Mouse (Mus musculus) gonadal fat pad, adult 2 months (tissue): Measurements from ENCODE around the gene Magix. TPM values are rescaled to one million over a fixed set of nuclear protein-coding genes. Genes with fewer than 3 reads are reported as not detected.

Experiments used
- DNase-seq: peaks from one replicate; pipeline ENCODE4 v3.0.0-alpha.2; 2012; ENCODE audit warnings: low read depth
- polyA plus RNA-seq: library from polyadenylated mRNA; depleted of rRNA; stranded (reverse); fragments of >200 nt; gene quantifications from 2 replicates; pipeline ENCODE4 v1.2.3, GENCODE M21; 2012

Gene Magix
- polyA plus RNA-seq, 1 experiment = 5.5 TPM

- DNase-seq = no peak
These were observed 6.6 kb downstream of the Magix start for GRCm38 (mm10) chrX:7674284-7675000.

- DNase-seq = no peak
These were observed 7.3 kb downstream of the Magix start for GRCm38 (mm10) chrX:7673578-7674281.

- DNase-seq = no peak
These were observed 8.3 kb downstream of the Magix start for GRCm38 (mm10) chrX:7672739-7673138.

GRCm38 (mm10) chrX:7670921-7671623, 10.0 kb downstream of the Magix start, which contains the start of gene Plp2:
Gene Plp2, minus strand, starts transcription at chrX:7671390.
- no peak for DNase-seq

GRCm38 (mm10) chrX:7670390-7670881, 10.6 kb downstream of the Magix start:
- no peak for DNase-seq

GRCm38 (mm10) chrX:7665739-7666502, 15.1 kb downstream of the Magix start:
- no peak for DNase-seq

- DNase-seq = no peak
These were observed 16.3 kb downstream of the Magix start for GRCm38 (mm10) chrX:7664791-7665190.

- no peak for DNase-seq
These were observed 18.1 kb downstream of the Magix start for GRCm38 (mm10) chrX:7662936-7663335.

- no peak for DNase-seq
These were observed 20.0 kb downstream of the Magix start for GRCm38 (mm10) chrX:7661086-7661485.

- no peak for DNase-seq
These were observed 22.1 kb downstream of the Magix start for GRCm38 (mm10) chrX:7658785-7659589.

- DNase-seq = no peak
These were observed 22.8 kb downstream of the Magix start for GRCm38 (mm10) chrX:7658031-7658784.

- DNase-seq = no peak
These were observed 23.8 kb downstream of the Magix start, which contains the start of gene Prickle3 for GRCm38 (mm10) chrX:7657221-7657639. Gene Prickle3, plus strand, starts transcription at chrX:7657260.

GRCm38 (mm10) chrX:7648671-7649304, 32.3 kb downstream of the Magix start:
- DNase-seq = no peak

- no peak for DNase-seq
These were observed 35.7 kb downstream of the Magix start for GRCm38 (mm10) chrX:7645349-7645748.

GRCm38 (mm10) chrX:7640785-7641184, 40.3 kb downstream of the Magix start:
- DNase-seq = no peak

GRCm38 (mm10) chrX:7639536-7640325, 41.3 kb downstream of the Magix start:
- no peak for DNase-seq

GRCm38 (mm10) chrX:7638401-7639091, 42.5 kb downstream of the Magix start, which contains the start of gene Syp:
Gene Syp, plus strand, starts transcription at chrX:7638471.
- DNase-seq = no peak

GRCm38 (mm10) chrX:7635101-7635500, 46.0 kb downstream of the Magix start:
- DNase-seq = no peak
